Mouse (Mus musculus) testis, adult 2 months (tissue): ENCODE measurements around the gene Fam169b.

Experiments
- CTCF ChIP-seq: fragments of 200-500 bp; IDR thresholded peaks from 2 replicates; pipeline ENCODE4 v1.5.1; 2012; ENCODE audit warnings: low read depth, mild to moderate bottlenecking, inconsistent platforms, low read length, moderate library complexity; ENCODE audit not compliant: control insufficient read depth, insufficient read depth, insufficient replicate concordance
- POLR2A ChIP-seq: fragments of 200-500 bp; IDR thresholded peaks from 2 replicates; pipeline ENCODE4 v1.6.1; 2012; ENCODE audit warnings: low read depth, mild to moderate bottlenecking, inconsistent platforms, low read length, moderate library complexity; ENCODE audit not compliant: control insufficient read depth

DNA sequence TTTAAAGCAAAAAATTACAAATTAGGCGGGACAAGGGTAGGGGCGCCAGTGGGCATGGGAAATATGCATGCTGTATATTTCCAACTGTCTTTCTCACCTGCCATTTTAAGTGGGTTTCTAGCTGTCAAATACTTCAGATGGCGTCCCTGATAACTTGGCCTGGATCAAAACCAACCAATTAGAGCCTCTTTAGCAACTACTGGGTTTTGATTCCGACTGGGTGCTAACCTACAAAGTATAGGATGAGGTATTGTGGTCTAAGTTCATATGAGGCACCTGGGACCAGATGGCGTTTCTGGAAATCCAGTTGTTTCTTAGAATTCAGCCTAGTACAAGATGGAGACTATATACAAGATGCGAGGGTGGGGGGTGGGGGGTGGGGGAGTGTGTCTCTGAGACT, 1.8 kb upstream of the Fam169b start:
- TF ChIP-seq CTCF, result no peak
- no peak for TF ChIP-seq POLR2A
